Mouse (Mus musculus): Measurements from ENCODE around the gene Tpbpa. TPM values are rescaled to one million over a fixed set of nuclear protein-coding genes. Genes with fewer than 3 reads are reported as not detected.
"Not testable (repeated sequence)": the region's sequence is repeated elsewhere in the genome, so short reads cannot be mapped to it uniquely, and the experiment has no call there.

Gene Tpbpa
- 0.81 TPM in 1 of 2 replicates, not detected in the other for total RNA-seq (2017)

DNA sequence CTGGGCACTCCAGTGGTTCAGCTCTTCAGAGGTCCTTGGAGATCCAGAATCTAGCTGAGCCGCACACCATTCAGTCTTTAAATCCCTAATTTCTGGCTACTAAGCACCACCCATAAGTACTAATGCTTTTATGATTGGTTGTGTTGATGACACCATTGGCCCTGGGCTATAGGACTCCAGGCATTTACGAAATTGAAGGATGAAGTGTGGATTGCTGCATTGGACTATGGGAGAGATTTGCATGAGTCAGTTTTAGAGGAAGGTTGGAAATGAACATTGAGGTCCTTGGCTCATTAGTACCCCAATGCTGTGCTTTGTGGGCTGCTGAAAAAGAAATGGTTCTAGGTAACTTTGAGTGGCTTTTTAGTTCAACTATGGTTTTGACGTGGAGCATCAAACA, at the start of gene Tpbpa:
TSS of gene Tpbpa (minus strand) at position 101 of the 400 bp plus-strand sequence.
- ATAC-seq (ENCODE audit: extremely low read depth, insufficient number of reproducible peaks, low FRiP score, poor library complexity, severe bottlenecking): not testable (repeated sequence)

DNA sequence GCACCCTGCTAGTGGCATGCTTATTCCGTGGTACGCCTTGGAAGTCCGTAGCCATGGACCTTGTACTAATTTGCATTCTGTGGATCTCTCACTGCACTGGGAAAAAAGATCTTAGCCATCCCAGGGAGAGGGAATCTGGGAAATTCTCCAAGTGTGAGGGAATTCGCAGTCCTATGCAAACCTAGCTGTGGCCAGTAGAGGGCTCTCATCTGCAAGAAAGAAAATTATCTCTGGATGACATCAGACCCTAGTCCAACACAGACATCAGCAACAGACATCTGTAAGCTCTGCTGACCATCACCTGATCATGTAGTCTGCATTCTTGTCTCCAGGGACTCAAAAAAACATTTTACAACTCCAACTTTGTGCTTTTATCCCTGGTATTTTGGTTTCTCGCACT, 45.1 kb upstream of the Tpbpa start:
- not testable (repeated sequence) for ATAC-seq (ENCODE audit: extremely low read depth, insufficient number of reproducible peaks, low FRiP score, poor library complexity, severe bottlenecking)

DNA sequence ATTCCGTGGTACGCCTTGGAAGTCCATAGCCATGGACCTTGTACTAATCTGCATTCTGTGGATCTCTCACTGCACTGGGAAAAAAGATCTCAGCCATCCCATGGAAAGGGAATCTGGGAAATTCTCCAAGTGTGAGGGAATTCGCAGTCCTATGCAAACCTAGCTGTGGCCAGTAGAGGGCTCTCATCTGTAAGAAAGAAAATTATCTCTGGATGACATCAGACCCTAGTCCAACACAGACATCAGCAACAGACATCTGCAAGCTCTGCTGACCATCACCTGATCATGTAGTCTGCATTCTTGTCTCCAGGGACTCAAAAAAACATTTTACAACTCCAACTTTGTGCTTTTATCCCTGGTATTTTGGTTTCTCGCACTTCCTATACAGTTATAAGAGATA, 30.5 kb upstream of the Tpbpa start:
- ATAC-seq (ENCODE audit: extremely low read depth, insufficient number of reproducible peaks, low FRiP score, poor library complexity, severe bottlenecking): not testable (repeated sequence)

DNA sequence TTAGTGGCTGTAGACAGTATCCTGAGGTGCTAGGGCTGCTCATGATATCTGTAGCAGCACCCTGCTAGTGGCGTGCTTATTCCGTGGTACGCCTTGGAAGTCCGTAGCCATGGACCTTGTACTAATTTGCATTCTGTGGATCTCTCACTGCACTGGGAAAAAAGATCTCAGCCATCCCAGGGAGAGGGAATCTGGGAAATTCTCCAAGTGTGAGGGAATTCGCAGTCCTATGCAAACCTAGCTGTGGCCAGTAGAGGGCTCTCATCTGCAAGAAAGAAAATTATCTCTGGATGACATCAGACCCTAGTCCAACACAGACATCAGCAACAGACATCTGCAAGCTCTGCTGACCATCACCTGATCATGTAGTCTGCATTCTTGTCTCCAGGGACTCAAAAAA, 22.2 kb upstream of the Tpbpa start:
- not testable (repeated sequence) for ATAC-seq (ENCODE audit: extremely low read depth, insufficient number of reproducible peaks, low FRiP score, poor library complexity, severe bottlenecking)

DNA sequence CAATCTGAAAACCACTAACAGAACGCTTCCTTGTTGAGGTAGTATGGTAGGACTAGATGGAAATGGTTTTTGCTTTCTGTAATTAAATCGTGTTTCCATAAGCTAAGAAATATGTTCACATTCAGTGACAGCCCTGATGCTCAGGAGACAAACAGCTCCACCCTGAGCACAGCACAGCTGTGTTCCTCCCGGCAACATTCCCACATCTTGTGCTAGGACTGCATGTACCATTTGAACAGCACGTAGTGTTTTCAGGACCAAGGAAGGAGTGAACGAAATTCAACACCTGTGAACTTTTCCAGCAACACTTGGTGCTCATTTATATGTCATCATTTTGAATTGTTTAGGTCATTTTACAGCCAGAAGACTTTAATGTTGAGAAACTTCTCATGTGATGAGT, 19.9 kb upstream of the Tpbpa start:
- no peak for ATAC-seq (ENCODE audit: extremely low read depth, insufficient number of reproducible peaks, low FRiP score, poor library complexity, severe bottlenecking)

DNA sequence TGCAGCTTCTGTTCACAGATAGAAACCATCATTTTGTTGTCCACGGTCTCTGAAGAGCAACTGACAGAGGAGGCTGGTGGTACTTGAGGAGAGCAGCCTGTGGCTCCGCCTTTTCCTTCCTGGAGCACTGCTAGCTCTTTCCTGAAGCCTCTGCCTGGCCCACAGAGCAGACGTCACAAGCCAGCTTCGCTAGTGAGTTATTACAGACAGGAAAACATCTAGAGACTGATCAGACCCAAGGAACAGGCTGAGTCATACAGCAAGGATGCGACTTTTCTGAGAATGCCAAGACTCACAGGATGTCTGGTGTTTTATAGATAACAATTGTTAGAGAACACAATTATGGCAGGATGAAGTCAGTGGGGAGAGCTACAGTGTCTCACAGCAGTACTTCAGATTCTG, 5.3 kb downstream of the Tpbpa start, which contains the start of the genes Gm49391 and Ctla2a:
TSS of gene Gm49391 (minus strand) at position 72 of the 402 bp plus-strand sequence.
TSS of gene Ctla2a (minus strand) at position 126 of the 402 bp plus-strand sequence.
- ATAC-seq (ENCODE audit: extremely low read depth, insufficient number of reproducible peaks, low FRiP score, poor library complexity, severe bottlenecking): peak; percentile 39; the same call in 1 of the 2 replicates

DNA sequence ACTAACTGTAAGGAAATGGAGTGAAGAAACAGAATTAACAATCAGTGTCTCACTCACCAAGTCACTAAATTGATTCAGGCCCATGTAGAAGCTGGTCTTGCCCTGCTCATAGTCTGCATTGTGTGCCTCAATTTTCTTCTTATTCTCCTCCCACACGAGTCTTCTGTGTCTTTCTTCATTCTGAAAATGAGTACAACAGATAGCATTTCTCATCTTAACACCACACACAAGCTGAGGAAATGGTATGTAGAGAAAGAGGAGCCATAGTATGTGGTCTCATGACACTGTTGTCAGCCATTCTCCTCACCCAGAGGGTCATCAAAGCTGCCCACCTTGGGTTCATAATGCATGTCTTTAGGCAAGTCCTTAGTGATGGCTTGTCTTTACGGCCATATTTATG, 6.3 kb downstream of the Tpbpa start, which contains the start of gene Gm49393:
TSS of gene Gm49393 (minus strand) at position 101 of the 400 bp plus-strand sequence.
- not testable (repeated sequence) for ATAC-seq (ENCODE audit: extremely low read depth, insufficient number of reproducible peaks, low FRiP score, poor library complexity, severe bottlenecking)

DNA sequence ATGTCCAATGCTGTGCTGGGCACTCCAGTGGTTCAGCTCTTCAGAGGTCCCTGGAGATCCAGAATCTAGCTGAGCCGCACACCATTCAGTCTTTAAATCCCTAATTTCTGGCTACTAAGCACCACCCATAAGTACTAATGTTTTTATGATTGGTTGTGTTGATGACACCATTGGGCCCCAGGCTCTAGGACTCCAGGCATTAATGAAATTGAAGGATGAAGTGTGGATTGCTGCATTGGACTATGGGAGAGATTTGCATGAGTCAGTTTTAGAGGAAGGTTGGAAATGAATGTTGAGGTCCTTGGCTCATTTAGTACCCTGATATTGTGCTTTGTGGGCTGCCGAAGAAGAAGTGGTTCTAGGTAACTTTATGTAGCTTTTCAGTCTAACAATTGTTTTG, 37.0 kb downstream of the Tpbpa start, which contains the start of gene Tpbpb:
TSS of gene Tpbpb (minus strand) at position 101 of the 400 bp plus-strand sequence.
- ATAC-seq (ENCODE audit: extremely low read depth, insufficient number of reproducible peaks, low FRiP score, poor library complexity, severe bottlenecking): not testable (repeated sequence)

DNA sequence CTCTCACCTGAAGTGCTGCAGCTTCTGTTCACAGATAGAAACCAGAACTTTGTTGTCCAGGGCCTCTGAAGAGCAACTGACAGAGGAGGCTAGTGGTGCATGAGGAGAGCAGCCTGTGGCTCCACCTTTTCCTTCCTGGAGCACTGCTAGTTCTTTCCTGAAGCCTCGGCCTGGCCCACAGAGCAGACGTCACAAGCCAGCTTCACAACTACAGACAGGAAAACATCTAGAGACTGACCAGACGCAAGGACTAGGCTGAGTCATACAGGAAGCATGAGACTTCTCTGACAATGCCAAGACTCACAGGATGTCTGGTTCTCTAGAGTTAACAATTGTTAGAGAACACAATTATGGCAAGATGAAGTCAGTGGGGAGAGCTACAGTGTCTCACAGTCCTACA, 44.5 kb downstream of the Tpbpa start, which contains the start of gene Ctla2b:
TSS of gene Ctla2b (minus strand) at position 120 of the 400 bp plus-strand sequence.
- ATAC-seq (ENCODE audit: extremely low read depth, insufficient number of reproducible peaks, low FRiP score, poor library complexity, severe bottlenecking): peak; percentile 13; the same call in 1 of the 2 replicates

DNA sequence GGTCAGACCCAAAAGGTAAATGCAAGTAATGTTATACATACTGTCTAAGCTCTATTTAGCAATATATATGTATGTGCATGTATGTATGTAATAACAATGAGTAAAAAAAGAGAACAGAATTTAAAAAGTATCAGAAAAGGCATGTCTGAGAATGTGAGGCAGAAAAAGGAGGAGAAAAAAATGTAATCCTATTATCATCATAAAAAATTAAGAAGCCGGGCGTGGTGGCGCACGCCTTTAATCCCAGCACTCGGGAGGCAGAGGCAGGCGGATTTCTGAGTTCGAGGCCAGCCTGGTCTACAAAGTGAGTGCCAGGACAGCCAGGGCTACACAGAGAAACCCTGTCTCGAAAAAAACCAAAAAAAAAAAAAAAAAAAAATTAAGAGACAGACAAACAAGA, 45.0 kb downstream of the Tpbpa start, which contains the start of gene Gm49392:
TSS of gene Gm49392 (minus strand) at position 101 of the 400 bp plus-strand sequence.
- not testable (repeated sequence) for ATAC-seq (ENCODE audit: extremely low read depth, insufficient number of reproducible peaks, low FRiP score, poor library complexity, severe bottlenecking)

DNA sequence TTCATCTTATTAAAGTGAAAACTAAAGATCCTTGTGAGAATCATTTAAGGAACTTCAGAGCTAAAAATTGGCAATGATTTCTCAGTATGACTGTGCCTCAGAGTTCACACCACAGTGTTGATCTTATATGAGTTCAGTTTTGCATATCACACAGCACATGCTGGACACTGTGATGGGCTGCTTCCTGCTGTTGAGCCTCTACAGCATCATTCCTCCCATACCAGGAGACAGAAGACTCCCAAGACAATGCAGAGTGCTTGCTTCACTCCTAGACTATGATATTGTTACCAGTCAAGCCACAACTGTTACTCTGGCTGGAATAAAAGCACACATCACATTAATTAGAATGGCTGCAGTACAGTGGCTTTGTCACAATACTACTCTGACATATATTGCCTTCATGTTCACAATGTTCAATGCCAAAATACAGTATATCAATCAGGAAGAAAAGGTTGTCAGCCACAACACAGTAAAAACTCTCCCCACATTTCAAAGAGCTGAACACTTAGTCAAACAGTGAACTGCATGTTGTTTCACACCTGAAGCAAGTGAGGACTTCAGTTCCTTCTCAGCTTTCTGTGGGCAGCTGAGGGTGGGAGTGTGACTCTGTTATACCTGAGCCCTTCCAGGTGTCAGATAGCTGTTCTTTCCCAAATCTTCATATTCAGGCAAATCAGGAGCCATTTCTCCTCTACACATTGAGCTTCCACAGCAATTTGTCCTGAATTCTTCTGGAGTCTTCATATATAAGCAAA, 46.2 kb downstream of the Tpbpa start:
- ATAC-seq (ENCODE audit: extremely low read depth, insufficient number of reproducible peaks, low FRiP score, poor library complexity, severe bottlenecking): no peak

DNA sequence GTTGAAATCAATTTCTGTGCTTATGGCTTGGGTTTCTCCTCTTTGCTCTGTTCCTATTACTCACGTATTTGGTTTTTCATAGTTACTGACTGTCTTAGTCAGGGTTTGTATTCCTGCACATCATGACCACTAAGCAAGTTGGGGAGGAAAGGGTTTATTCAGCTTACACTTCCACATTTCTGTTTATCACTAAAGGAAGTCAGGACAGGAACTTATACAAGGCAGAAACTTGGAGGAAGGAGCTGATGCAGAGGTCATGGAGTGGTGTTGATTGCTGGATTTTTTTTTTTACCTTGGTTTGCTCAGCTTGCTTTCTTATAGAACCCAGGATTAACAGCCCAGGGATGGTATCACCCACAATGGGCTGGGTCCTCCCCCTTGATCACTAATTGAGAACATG, 49.5 kb downstream of the Tpbpa start:
- ATAC-seq (ENCODE audit: extremely low read depth, insufficient number of reproducible peaks, low FRiP score, poor library complexity, severe bottlenecking): no peak

Other genes starting within 250 kb of the Tpbpa start
- not detected in 2 replicates for gene BC051665, start 155.6 kb downstream of the Tpbpa start, total RNA-seq (2017)
- not detected in 2 replicates for gene Ctsll3, start 139.1 kb downstream of the Tpbpa start, total RNA-seq (2017)
- gene 4930486L24Rik, start 77.5 kb downstream of the Tpbpa start, total RNA-seq (2017): 0.61 TPM in 1 of 2 replicates, not detected in the other
- gene Gm49392, start 45.1 kb downstream of the Tpbpa start, total RNA-seq (2017): 0.61 and 1.9 TPM in 2 replicates
- gene Ctla2b, start 44.5 kb downstream of the Tpbpa start, total RNA-seq (2017): 11.6 and 15.0 TPM in 2 replicates
- gene Tpbpb, start 37.1 kb downstream of the Tpbpa start, total RNA-seq (2017): not detected in 2 replicates
- gene Gm49393, start 6.4 kb downstream of the Tpbpa start, total RNA-seq (2017): 4.9 TPM in 1 of 2 replicates, not detected in the other
- gene Gm49391, start 5.4 kb downstream of the Tpbpa start, total RNA-seq (2017): 43.6 and 69.0 TPM in 2 replicates
- 182 and 189 TPM in 2 replicates for gene Ctla2a, start 5.4 kb downstream of the Tpbpa start, total RNA-seq (2017)
- gene Ctsj, start 64.0 kb upstream of the Tpbpa start, total RNA-seq (2017): not detected in 2 replicates
- not detected in 2 replicates for gene Ctsq, start 98.6 kb upstream of the Tpbpa start, total RNA-seq (2017)
- gene Ctsr, start 222.3 kb upstream of the Tpbpa start, total RNA-seq (2017): not detected in 2 replicates

Measured in neutrophil, adult 5-6 weeks (primary cell).